Mouse (Mus musculus): ENCODE results near the gene Apoe.

DNA sequence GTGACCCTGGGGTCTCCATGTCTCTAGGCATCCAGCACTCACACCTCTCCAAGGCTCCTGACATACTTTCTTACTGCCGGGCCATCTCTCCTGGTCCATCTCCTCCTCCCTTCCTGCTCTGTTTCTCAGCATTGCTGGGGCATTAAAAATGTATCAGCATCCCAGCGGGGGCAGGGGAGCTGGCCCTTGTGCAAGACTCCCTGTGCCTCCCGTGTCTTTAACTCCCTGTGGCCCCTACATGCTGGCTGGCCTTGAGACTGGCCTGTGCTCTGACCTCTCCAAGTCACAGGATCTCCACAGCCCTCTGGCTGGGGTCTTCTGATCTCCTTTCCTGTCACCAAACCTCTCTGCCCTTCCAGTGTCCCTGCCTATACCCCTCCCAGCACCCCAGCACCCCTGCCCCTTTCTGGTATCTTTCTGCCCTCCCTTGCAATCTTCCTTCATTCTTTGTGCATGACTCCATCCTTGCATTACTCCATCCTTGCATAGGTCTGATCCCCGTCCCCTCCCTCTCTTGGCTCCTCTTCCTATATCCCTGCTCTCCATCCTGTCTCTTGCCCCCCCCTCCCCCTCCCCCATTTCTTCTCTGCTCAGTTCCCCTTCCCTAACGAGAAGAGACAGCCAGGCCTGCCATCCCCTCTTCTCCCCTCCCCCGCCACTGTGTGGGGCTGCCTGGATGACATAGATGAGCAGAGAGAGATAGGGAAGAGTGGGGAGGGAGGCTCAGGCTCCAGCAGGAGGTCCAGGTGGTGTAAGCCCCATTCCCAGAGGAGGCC is 47.6 kb upstream of the Apoe start:
- TF ChIP-seq CHD2 (IDR thresholded peaks at IDR 0.05; ENCODE audit: low read depth, low read length) (no peak), MAFK (IDR thresholded peaks at IDR 0.05; ENCODE audit: insufficient read depth, low read depth, low read length) (no peak)
